Mouse (Mus musculus) thymus, postnatal 0 days (tissue): Measurements from ENCODE around the gene Teddm3. TPM values are rescaled to one million over a fixed set of nuclear protein-coding genes. Genes with fewer than 3 reads are reported as not detected.
A peak's percentile ranks its signal among the peaks of the same experiment; 100 is the strongest.
"Not testable (repeated sequence)": the region's sequence is repeated elsewhere in the genome, so short reads cannot be mapped to it uniquely, and the experiment has no call there.

Experiments used
- DNase-seq: peaks from one replicate; pipeline ENCODE4 v3.0.0-alpha.2; 2015; ENCODE audit warnings: low spot score
- polyA plus RNA-seq: library from polyadenylated mRNA; unstranded; fragments of >200 nt; fragmentation: Nextera tagmentation; extraction: Ambion mirVana; gene quantifications from 2 replicates; pipeline ENCODE4 v1.2.1, GENCODE M21; 2015

The Teddm3 gene
- 0.38 and 0.49 TPM in 2 replicates for polyA plus RNA-seq

GRCm38 (mm10) chr16:21153900-21154299, at the start of gene Teddm3:
Teddm3 (minus strand) TSS chr16:21154000.
- not testable (repeated sequence) for DNase-seq

- no peak for DNase-seq
Observed at GRCm38 (mm10) chr16:21202731-21203130, 48.9 kb upstream of the Teddm3 start.

DNA sequence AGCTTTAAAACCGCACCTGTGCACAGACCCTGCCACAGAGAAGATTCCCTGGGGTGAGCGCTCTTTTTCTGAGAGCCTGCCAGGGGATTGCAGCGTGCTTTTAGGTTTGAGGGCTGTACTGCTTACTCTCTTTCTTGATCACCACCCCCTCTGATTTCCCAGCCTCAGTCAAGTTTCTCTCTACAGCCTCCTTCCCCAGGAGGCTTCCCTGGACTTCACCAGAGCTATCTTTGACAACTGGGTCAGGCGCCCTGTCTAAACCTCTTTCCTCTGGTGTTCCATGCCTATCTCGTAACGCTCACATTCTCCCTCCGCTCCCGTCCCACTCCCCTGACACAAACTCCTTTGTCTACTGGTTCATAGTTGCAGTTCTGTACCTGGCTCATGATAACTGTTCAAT, 45.6 kb upstream of the Teddm3 start:
- no peak for DNase-seq

- DNase-seq, result peak; percentile 22
Observed at GRCm38 (mm10) chr16:21198529-21198928, 44.7 kb upstream of the Teddm3 start.

DNA sequence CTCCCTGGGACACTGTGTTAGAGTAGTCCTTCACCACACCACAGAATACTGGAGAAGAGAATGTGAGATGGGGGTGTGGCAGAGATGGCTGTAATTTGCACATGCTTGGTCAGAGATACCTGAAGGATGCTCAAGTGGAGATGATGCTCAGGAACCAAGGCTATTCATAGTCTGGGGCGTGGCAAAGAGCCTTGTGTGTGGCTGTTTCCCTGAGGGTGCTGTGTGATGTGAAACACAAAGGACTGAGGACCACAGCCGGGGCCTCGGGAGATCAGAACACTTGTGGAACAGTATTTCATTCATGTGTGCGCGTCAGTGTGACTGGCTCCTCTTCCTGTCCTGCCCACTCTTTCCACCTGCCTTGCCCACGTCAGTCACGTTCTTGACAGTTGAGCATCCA, 44.2 kb upstream of the Teddm3 start:
- no peak for DNase-seq

DNA sequence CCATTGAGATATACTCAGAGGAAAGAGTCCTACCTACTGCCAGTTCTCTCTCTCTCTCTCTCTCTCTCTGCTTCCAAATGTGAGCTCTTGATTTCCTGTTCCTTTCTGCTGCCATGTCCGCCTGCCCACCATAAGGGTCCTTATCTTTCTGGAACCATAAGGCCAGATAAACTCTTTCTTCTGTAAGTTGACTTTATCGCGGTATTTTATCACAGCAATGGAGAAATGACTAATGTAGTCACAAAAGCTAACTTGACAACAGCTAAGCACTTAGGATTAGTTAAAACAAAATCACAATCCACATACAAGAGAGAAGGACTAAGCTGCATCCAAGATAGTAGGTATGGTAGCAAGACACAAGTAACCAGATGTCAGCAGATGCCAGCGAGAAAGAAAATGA, 43.7 kb upstream of the Teddm3 start:
- DNase-seq, result no peak

DNA sequence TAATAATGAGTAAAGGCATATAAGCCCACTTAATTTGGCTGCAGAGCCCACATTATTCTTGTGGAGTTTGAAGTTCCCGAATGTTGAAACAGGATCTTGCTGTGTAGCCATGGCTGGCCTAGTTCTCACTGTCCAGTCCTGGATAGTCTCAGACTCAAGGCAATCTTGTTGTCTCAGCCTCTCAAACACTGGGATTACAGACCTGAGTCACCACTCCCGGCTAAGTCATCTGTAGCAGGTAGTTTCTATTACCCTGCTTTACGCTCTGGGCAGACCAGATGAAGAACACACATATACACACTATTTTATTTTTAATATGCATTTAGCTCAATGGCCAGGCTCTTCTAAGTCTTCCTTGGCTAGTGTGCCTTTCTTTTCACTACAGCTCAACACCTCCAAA, 42.8 kb upstream of the Teddm3 start:
- DNase-seq, result no peak

- no peak for DNase-seq
Observed at GRCm38 (mm10) chr16:21195260-21195866, 41.6 kb upstream of the Teddm3 start.

GRCm38 (mm10) chr16:21194182-21194581, 40.4 kb upstream of the Teddm3 start:
- no peak for DNase-seq

- DNase-seq, result peak; percentile 71
Observed at GRCm38 (mm10) chr16:21192509-21193354, 38.9 kb upstream of the Teddm3 start.

DNA sequence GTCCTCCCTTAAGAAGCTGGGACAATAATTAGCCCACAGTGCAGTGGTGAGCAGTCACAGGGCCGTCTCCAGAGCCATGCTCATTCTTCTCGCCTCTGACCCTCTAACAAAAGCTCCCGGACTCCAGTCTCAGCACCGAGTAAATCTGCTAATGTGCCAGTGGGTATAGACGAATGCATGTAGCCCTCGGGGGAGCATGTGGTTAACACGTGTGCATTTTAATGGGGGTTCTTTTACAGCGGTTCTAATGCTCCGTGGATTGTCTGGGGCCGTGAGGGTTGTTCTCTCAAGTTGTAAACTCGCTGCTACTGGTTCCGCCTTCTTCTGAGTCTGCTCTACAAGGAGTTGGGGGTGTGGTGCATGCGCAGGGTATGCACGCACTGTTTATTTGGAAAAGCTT, 37.8 kb upstream of the Teddm3 start:
- no peak for DNase-seq

DNA sequence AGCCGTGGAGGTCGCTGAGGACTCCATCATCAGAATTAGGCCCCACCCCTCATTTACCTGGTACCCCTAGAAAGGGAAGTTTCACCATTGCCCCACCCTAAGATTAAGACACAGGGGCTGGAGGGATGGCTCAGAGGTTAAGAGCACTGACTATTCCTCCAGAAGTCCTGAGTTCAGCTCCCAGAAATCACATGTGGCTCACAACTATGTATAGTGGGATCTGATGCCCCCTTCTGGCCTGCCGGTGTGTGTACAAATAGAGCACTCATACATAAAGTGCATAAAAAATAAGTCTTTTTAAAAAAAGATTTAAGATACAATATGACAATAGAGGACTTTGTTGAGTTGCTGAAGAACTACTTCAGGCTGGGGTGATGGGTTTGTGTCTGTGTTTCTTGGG, 34.5 kb upstream of the Teddm3 start:
- no peak for DNase-seq

- no peak for DNase-seq
Observed at GRCm38 (mm10) chr16:21187568-21187967, 33.8 kb upstream of the Teddm3 start.

DNA sequence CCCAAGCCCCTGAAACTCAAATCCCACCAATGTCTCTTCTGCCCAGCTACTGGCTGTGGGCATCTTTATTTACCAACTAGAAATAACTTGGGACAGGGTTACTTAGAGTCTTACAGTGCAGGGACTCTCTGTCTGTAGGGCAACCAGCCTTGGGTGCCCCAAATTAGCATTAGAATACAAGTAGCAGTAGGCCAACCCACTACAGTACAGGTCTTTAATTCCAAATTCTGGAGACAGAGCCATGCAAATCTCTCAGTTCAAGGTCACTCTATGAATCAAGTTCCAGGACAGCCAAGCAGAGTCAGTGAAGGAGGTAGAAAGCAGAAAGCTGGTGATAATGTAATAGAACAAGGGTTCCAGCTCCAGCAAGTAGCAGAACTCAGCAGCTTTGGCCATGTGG, 30.9 kb upstream of the Teddm3 start:
- no peak for DNase-seq

GRCm38 (mm10) chr16:21182108-21182507, 28.3 kb upstream of the Teddm3 start:
- DNase-seq, result no peak

DNA sequence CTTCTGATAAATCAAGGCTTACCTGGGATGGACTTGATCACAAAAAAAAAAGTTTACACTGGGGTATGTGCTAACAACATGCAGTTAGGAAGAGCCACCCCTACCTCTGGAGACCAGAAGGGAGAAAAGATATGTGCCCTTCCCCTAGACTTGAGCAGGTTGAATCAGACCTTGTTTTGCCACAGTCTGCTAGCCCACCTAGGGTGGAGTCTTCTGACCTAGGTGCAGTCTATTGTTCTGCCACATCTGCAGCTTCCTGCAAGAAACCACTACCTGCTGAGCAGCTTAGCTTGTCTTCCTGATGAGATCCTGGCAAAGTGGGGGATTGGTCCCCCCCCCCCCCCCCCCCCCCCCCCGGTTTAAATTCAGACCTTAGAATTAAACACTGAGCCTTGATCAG, 21.4 kb upstream of the Teddm3 start:
- DNase-seq, result no peak

GRCm38 (mm10) chr16:21168730-21169129, 14.9 kb upstream of the Teddm3 start:
- no peak for DNase-seq

- not testable (repeated sequence) for DNase-seq
Observed at GRCm38 (mm10) chr16:21165343-21166220, 11.8 kb upstream of the Teddm3 start.

DNA sequence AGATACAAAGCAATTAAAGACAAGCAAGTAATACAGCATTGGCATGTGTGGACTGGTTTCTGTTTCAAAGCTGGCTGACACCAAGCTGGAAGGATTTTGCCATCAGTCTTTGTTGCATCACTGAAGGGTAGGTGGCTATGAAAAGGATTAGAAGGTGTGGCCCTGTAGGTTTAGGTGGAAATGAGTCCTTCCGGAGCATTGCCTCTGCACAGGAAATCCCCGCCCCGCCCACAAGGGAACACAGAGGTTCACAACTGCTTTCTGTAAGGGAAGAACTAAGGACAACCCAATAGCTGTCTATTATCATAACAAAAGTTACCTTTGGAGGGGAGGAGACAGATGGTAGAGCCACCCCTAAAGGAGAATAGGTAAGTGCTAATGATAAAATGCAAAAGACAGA, 9.6 kb upstream of the Teddm3 start:
- not testable (repeated sequence) for DNase-seq

DNA sequence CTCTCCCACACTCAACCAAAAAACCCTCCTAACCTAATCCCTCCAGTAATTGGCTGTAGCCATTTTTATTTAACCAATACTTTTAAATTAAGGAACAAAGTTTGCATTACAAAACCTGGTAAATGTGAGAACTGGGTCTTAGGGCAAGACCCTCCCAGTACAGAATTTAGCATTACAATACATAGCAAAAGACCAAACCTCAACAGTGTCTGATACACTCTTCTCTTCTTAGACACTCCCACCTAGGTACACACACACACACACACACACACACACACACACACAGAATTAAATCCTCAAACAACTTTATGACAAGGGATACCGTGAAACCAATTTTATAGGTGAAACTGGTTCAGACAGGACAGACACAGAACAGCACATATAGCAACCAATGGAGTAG, 5.4 kb upstream of the Teddm3 start:
- DNase-seq, result not testable (repeated sequence)

GRCm38 (mm10) chr16:21156261-21156660, 2.5 kb upstream of the Teddm3 start:
- DNase-seq, result not testable (repeated sequence)
